Mouse (Mus musculus) forebrain, embryonic 13.5 days (tissue): ENCODE measurements at regions not wholly inside any gene's neighbourhood (a gene's known extent, or its start where the extent isn't known, plus 50 kb on each side); places are given as distances from the start of the nearest gene placed in this dataset.

ENCODE experiments used
- ATAC-seq: fragments of 200-750 bp; cut with Nextera tagmentation; 2 replicates; pipeline ENCODE4 v1.8.0; 2017
- H3K27ac ChIP-seq: fragments of 300-500 bp; sonication (generic); 2 replicates; pipeline ENCODE4 v1.5.1; 2015; ENCODE audit warnings: inconsistent platforms, mild to moderate bottlenecking, moderate library complexity
- H3K27me3 ChIP-seq: fragments of 300-500 bp; sonication (generic); 2 replicates; pipeline ENCODE4 v1.6.1; 2015; ENCODE audit warnings: mild to moderate bottlenecking, inconsistent platforms
- H3K36me3 ChIP-seq: fragments of 300-500 bp; sonication (generic); 2 replicates; pipeline ENCODE4 v1.6.1; 2015; ENCODE audit warnings: mild to moderate bottlenecking, inconsistent platforms; ENCODE audit not compliant: poor library complexity, severe bottlenecking
- H3K4me1 ChIP-seq: fragments of 300-500 bp; sonication (generic); 2 replicates; pipeline ENCODE4 v1.6.1; 2015; ENCODE audit warnings: inconsistent platforms
- H3K4me2 ChIP-seq: fragments of 300-500 bp; sonication (generic); 2 replicates; pipeline ENCODE4 v1.6.1; 2015; ENCODE audit warnings: inconsistent platforms, mild to moderate bottlenecking, moderate library complexity
- H3K4me3 ChIP-seq: fragments of 300-500 bp; sonication (generic); 2 replicates; pipeline ENCODE4 v1.5.1; 2015; ENCODE audit warnings: mild to moderate bottlenecking, inconsistent platforms
- H3K9ac ChIP-seq: fragments of 300-500 bp; sonication (generic); 2 replicates; pipeline ENCODE4 v1.6.1; 2015; ENCODE audit warnings: mild to moderate bottlenecking, inconsistent platforms
- H3K9me3 ChIP-seq: fragments of 300-500 bp; sonication (generic); replicated peaks from 2 replicates; pipeline ENCODE4 v1.6.1; 2016; ENCODE audit warnings: inconsistent platforms
- WGBS: fragments of 180-500 bp; shearing (Covaris S2); methylation state at CpG from one replicate; pipeline ENCODE4 v1.1.7; 2015; 5-methylcytosine and 5-hydroxymethylcytosine counted together

- no peak overlapping the region for H3K27ac ChIP-seq
- H3K9ac ChIP-seq = no peak overlapping the region
- no peaks in the 10 kb centered on the region for H3K4me1 ChIP-seq
- no peak overlapping the region for H3K4me3 ChIP-seq
- no peak overlapping the region for H3K4me2 ChIP-seq
- H3K36me3 ChIP-seq = no peaks in the 10 kb centered on the region
- H3K27me3 ChIP-seq = no peaks in the 10 kb centered on the region
- 79% methylated on average over 8 of the region's 8 CpGs for WGBS
- ATAC-seq = no peak
- H3K9me3 ChIP-seq = no peaks in the 10 kb centered on the region
Observed at GRCm38 (mm10) chr16:12516834-12517685, 533.1 kb downstream of the Shisa9 start.

DNA sequence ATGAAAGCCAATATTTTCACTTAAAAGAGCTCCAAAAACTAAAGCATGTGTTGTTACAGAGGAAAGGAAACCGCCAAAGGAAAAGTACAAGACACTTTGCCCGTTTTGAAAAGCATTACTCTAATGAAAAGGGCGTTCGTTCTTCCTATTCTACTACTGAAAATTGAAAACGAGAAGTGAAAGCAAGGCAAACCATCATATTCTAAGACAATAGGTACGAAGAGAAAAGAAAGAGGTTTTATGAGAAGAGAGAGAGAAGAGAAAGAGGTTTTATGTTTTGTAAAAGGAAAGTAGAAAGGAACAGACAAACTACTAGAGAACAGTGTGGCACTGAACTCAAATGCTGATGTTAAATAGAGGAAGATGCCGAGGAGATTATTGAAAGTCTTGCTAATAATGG is 534.4 kb downstream of the Shisa9 start:
- Histone ChIP-seq H3K9ac (no peak overlapping the region), H3K4me3 (no peak overlapping the region), H3K27me3 (no peaks in the 10 kb centered on the region), H3K36me3 (no peaks in the 10 kb centered on the region), H3K9me3 (no peaks in the 10 kb centered on the region), H3K27ac (no peak overlapping the region), H3K4me1 (no peaks in the 10 kb centered on the region), H3K4me2 (no peak overlapping the region)
- ATAC-seq = no peak
- WGBS = 77% methylated on average over 7 of the region's 7 CpGs

DNA sequence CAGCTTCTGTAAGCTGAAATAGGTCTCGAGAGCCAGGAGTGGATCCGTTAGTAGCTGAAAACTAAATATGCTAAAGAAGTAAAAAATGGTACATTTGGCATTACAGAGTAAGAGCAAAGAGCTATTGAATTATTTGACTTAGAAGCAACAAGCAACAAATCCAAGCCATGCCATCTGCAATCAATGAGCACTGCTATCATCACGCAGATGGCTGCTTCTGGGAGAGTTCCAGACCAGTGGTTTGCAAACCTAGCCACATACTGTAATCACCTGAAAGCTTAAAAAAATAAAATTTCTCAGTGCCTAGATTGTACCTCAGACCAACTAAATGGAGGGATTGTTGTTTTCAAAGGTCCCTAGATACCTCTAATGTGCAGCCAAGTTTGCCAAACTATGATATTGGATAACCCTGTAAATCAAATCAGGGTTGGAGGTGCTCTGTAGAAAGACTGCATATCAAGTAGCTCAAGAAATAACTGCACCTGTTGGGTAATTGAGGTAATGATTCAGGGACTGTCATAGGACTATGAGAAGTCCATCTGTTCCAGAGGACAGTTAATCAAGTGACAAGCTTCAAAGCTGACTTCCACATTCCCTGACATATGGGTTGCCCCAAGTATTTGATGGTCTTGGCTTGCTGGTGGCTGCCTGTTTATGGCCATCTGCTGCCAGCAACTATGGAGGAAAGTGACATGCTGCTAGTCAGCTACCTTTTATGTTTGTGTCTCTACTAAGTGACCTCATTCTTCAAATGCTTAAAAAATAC is 538.0 kb downstream of the Shisa9 start:
- Histone ChIP-seq H3K9me3 (no peaks in the 10 kb centered on the region), H3K9ac (no peak overlapping the region), H3K4me3 (no peak overlapping the region), H3K36me3 (no peaks in the 10 kb centered on the region), H3K4me2 (no peak overlapping the region), H3K27me3 (no peaks in the 10 kb centered on the region), H3K4me1 (no peaks in the 10 kb centered on the region), H3K27ac (no peak overlapping the region)
- WGBS = 90% methylated on average over 3 of the region's 3 CpGs
- ATAC-seq = no peak

DNA sequence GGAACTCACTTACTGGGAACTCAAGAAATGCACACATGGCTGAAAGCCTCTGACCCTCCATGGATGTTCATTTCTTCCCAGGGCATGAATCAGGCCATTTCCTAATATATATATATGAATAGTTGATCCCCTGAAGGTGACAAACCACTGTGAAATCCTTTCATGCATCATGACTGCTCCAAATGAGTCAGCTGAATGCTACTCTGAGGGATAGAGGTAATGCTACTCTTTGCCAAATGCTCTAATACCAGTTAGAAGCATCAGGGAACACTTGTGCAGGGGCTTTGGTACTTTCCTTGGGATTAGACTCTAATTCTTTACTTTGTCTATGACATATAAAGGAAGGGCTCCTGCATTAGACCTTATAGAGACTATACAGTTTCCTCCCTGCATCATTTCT is 561.0 kb upstream of the Ercc4 start:
- no peak for ATAC-seq
- Histone ChIP-seq H3K9me3 (no peaks in the 10 kb centered on the region), H3K36me3 (no peaks in the 10 kb centered on the region), H3K4me2 (no peak overlapping the region), H3K27me3 (no peaks in the 10 kb centered on the region), H3K4me1 (no peaks in the 10 kb centered on the region), H3K9ac (no peak overlapping the region), H3K4me3 (no peak overlapping the region), H3K27ac (no peak overlapping the region)

- H3K27ac ChIP-seq = no peak overlapping the region
- no peak overlapping the region for H3K4me2 ChIP-seq
- H3K4me3 ChIP-seq = no peak overlapping the region
- ATAC-seq = no peak
- H3K9ac ChIP-seq = no peak overlapping the region
- no peaks in the 10 kb centered on the region for H3K9me3 ChIP-seq
- no peaks in the 10 kb centered on the region for H3K4me1 ChIP-seq
- H3K36me3 ChIP-seq = no peaks in the 10 kb centered on the region
- H3K27me3 ChIP-seq = no peaks in the 10 kb centered on the region
Observed at GRCm38 (mm10) chr16:12588889-12589288, 520.6 kb upstream of the Ercc4 start.

DNA sequence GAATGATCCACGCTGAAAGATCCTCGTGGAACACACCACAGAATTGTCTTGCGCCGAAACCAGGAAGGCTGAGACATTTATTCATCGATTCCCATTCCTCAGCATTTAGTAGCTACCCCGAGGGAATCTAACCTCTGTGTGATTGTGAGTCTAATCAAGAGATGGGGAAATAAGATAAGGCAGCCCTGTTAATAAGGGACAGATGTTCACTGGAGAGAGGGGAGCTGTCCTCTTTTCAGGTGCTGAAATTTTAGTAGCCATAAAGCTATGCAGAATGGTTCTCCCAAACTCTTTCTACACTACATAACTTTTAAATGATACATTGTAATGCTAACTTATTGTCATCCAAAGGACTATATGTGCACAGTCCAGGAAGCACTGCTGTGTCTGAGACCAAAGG is 501.2 kb upstream of the Ercc4 start:
- Histone ChIP-seq H3K36me3 (no peaks in the 10 kb centered on the region), H3K4me2 (no peak overlapping the region), H3K4me3 (no peak overlapping the region), H3K9ac (no peak overlapping the region), H3K9me3 (no peaks in the 10 kb centered on the region), H3K4me1 (no peaks in the 10 kb centered on the region), H3K27me3 (no peaks in the 10 kb centered on the region), H3K27ac (no peak overlapping the region)
- no peak for ATAC-seq
- WGBS = 72% methylated on average over 6 of the region's 6 CpGs

- no peak overlapping the region for H3K27ac ChIP-seq
- H3K9me3 ChIP-seq = no peaks in the 10 kb centered on the region
- no peak overlapping the region for H3K4me2 ChIP-seq
- no peaks in the 10 kb centered on the region for H3K4me1 ChIP-seq
- no peaks in the 10 kb centered on the region for H3K27me3 ChIP-seq
- no peak overlapping the region for H3K9ac ChIP-seq
- H3K36me3 ChIP-seq = no peaks in the 10 kb centered on the region
- ATAC-seq = no peak
- 76% methylated on average over 1 of the region's 1 CpGs for WGBS
- no peak overlapping the region for H3K4me3 ChIP-seq
Observed at GRCm38 (mm10) chr16:12611106-12611505, 498.4 kb upstream of the Ercc4 start.

- H3K9ac ChIP-seq = no peak overlapping the region
- no peaks in the 10 kb centered on the region for H3K27me3 ChIP-seq
- no peak overlapping the region for H3K4me3 ChIP-seq
- no peak overlapping the region for H3K4me2 ChIP-seq
- no peak overlapping the region for H3K27ac ChIP-seq
- H3K36me3 ChIP-seq = no peaks in the 10 kb centered on the region
- ATAC-seq = no peak
- H3K9me3 ChIP-seq = no peaks in the 10 kb centered on the region
- H3K4me1 ChIP-seq = peaks cover 11% of the 10 kb centered on the region; the same call in 1 of the 2 replicates
- WGBS = 27% methylated on average over 3 of the region's 3 CpGs
Observed at GRCm38 (mm10) chr16:12617781-12618180, 491.7 kb upstream of the Ercc4 start.

GRCm38 (mm10) chr16:12632533-12632932 is 477.0 kb upstream of the Ercc4 start:
- no peak overlapping the region for H3K4me3 ChIP-seq
- no peak overlapping the region for H3K9ac ChIP-seq
- no peak for ATAC-seq
- no peak overlapping the region for H3K4me2 ChIP-seq
- no peaks in the 10 kb centered on the region for H3K4me1 ChIP-seq
- no peaks in the 10 kb centered on the region for H3K27me3 ChIP-seq
- H3K36me3 ChIP-seq = no peaks in the 10 kb centered on the region
- H3K27ac ChIP-seq = no peak overlapping the region
- no peaks in the 10 kb centered on the region for H3K9me3 ChIP-seq

DNA sequence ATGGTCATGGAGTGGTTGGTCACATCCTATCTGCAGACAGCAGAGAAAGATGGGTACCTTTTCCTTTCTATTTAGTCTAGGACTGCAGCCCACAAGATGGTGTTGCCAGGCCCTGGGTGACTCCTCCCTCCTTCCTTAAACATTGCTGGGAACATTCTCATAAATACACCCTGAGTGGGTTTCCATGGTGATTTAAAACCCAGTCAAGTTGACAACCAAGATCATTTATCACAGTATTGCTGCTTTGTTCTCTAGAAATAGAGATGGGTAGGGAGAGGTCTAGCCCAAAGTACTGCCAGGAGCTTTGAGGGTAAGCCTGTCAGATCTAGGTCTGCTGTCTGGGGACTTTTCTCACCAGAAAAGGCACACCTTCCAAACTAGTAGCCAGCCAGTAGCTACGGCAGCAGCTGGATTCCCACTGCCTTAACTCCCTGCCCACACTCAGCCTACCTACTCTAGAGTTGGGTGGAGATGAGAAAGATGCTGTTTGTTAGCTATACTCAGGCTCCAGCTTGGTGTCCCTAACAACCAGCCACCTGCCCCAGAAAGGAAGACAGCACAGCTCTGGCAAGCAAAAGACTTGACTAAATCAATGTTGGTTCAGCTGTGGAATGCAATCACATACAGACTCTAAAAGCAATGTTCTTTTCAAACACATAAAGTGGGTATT is 470.4 kb upstream of the Ercc4 start:
- Histone ChIP-seq H3K4me3 (no peak overlapping the region), H3K4me1 (no peaks in the 10 kb centered on the region), H3K4me2 (no peak overlapping the region), H3K36me3 (no peaks in the 10 kb centered on the region), H3K27me3 (no peaks in the 10 kb centered on the region), H3K9me3 (no peaks in the 10 kb centered on the region), H3K27ac (no peak overlapping the region), H3K9ac (no peak overlapping the region)
- no peak for ATAC-seq
- 93% methylated on average over 1 of the region's 1 CpGs for WGBS

DNA sequence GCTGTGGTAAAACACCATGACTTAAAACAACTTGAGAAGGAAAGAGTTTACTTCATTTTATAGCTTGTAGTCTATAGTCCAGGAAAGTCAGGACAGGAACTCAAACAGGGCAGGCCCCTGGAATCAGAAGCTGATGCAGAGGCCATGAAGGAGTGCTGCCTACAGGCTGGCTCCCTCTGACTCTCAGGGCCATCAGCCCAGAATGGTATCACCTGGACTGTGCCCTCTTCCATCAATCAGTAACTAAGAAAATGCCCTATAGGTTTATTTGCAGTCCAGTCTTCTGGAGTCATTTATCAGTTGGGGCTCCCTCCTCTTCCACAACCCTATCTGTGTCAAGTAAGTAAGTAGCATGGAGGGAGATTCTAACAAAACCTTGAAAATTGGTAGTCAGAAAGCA is 466.4 kb upstream of the Ercc4 start:
- no peaks in the 10 kb centered on the region for H3K27me3 ChIP-seq
- no peak overlapping the region for H3K4me2 ChIP-seq
- no peaks in the 10 kb centered on the region for H3K9me3 ChIP-seq
- no peaks in the 10 kb centered on the region for H3K4me1 ChIP-seq
- H3K27ac ChIP-seq = no peak overlapping the region
- ATAC-seq = no peak
- no peaks in the 10 kb centered on the region for H3K36me3 ChIP-seq
- no peak overlapping the region for H3K4me3 ChIP-seq
- H3K9ac ChIP-seq = no peak overlapping the region

DNA sequence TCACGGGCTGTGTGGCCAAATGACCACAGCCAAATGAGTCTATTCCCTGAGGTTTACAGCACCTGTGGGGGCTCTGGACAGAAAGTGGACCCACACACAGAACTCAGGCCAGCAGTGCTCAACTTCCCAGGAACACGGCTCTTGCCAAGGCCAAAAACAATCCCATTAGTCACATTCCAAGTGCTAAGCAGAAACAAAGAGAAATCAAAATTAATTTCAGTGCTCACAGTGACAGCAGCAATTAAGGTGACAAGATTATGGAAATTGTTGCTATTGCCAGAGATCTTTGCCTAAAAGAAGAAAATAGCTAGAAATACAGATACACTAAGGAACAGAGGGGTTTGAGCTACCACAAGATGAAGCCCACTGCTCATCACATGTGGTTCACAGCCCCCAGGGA is 464.9 kb upstream of the Ercc4 start:
- H3K4me3 ChIP-seq = no peak overlapping the region
- H3K36me3 ChIP-seq = no peaks in the 10 kb centered on the region
- no peaks in the 10 kb centered on the region for H3K4me1 ChIP-seq
- ATAC-seq = no peak
- 64% methylated on average over 2 of the region's 2 CpGs for WGBS
- H3K4me2 ChIP-seq = no peak overlapping the region
- no peaks in the 10 kb centered on the region for H3K9me3 ChIP-seq
- no peaks in the 10 kb centered on the region for H3K27me3 ChIP-seq
- H3K27ac ChIP-seq = no peak overlapping the region
- H3K9ac ChIP-seq = no peak overlapping the region
